Mouse (Mus musculus): ENCODE results near the gene Dck. TPM values are rescaled to one million over a fixed set of nuclear protein-coding genes. Genes with fewer than 3 reads are reported as not detected.

Dck gene
- total RNA-seq, 2 experiments from 2014 or later = 15.0 to 16.2 TPM

DNA sequence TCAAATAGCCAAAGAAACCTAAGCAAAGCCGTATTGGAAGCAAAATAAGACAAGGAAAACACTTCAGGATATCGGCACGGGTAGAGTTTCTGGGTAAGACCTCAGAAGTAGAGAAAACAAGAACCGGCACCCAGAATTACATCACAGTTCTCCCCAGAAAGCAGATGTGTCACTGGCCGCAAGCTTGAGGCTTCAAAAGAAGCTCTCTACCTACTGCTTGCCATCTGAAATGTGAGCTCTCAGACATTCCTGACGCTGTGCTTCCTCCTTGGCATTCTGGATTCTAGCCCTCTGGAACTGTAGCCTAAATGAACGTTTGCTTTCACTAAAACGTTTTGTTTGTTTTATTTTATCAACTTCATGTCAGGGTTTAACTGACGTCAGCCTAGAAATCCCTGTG, 25.9 kb downstream of the Dck start:
- no peak for DNase-seq (ENCODE audit: low spot score in 2 of 2)

GRCm38 (mm10) chr5:88791256-88792245, 26.8 kb downstream of the Dck start:
- peak; percentile 46 to 58 for DNase-seq (ENCODE audit: low spot score in 2 of 2)

DNA sequence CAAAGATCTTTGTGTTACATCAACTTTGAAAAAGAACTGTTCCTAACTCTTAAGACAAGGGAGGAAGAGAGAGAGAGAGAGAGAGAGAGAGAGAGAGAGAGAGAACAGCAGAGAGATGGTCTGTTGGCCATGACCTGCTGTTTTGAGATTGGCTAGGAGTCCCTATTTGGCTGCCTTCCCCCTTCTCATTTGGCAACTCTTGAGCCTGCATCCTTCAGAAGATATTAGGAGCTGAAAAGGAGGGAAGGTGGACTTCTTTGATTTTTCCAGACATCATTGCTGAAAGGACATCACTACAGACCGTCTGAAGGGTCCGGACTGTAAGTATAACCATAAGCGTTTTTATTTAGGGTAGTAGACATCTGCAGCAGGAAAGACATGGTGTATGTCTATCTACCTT, 28.9 kb downstream of the Dck start:
- no peak for DNase-seq (ENCODE audit: low spot score in 2 of 2)

GRCm38 (mm10) chr5:88795910-88796584, 31.3 kb downstream of the Dck start:
- DNase-seq (ENCODE audit: low spot score in 2 of 2) = no peak

- no peak for DNase-seq (ENCODE audit: low spot score in 2 of 2)
Measured at GRCm38 (mm10) chr5:88796588-88796987, 31.8 kb downstream of the Dck start.

DNA sequence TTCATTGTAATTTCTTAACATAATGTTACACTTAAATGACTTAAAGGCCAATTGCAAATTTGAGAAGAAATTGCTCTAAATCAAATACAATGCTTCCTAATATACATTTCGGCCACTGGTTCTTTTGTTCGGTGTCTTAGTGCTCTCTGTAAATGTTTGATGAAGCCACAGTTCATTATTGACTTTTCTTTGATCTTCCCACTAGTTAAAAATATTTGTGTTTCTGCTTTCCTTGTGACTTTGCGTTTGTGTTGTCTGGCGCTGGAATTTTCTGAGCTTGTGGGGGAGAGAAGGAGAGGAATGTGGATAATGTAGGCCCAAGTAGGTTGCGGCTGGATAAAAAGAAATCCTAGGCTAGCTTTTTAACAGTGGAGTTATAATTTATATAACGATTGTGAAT, 32.3 kb downstream of the Dck start:
- no peak for DNase-seq (ENCODE audit: low spot score in 2 of 2)

GRCm38 (mm10) chr5:88805616-88806015, 40.8 kb downstream of the Dck start:
- DNase-seq (ENCODE audit: low spot score in 2 of 2) = no peak

GRCm38 (mm10) chr5:88806278-88806677, 41.5 kb downstream of the Dck start:
- DNase-seq (ENCODE audit: low spot score in 2 of 2) = no peak

DNA sequence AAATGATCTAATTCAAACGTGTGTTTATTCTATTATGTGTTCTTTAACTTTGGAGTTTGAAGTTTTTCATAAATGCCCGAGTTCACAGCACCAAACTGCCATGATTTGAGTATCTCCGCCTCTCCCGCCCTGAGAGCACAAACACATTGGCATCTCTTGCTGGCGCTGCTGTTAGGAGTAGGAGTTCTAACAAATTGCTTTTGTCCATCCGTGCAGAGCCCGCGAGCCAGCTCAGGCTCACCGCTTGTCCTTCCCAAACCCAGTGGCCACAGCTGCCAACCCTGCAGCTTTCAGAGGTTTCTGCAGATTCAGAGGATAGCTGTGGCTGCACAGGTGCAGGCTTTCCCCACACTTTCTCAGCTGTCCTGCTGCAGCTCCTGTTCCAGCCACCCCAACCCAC, 42.5 kb downstream of the Dck start:
- peak; percentile 28 to 52 for DNase-seq (ENCODE audit: low spot score in 2 of 2)

- peak in 1 of 2 experiments; percentile 62 for DNase-seq (ENCODE audit: low spot score in 2 of 2)
Measured at GRCm38 (mm10) chr5:88813188-88813587, 48.4 kb downstream of the Dck start.

GRCm38 (mm10) chr5:88814552-88814951, 49.8 kb downstream of the Dck start:
- DNase-seq (ENCODE audit: low spot score in 2 of 2) = no peak

DNA sequence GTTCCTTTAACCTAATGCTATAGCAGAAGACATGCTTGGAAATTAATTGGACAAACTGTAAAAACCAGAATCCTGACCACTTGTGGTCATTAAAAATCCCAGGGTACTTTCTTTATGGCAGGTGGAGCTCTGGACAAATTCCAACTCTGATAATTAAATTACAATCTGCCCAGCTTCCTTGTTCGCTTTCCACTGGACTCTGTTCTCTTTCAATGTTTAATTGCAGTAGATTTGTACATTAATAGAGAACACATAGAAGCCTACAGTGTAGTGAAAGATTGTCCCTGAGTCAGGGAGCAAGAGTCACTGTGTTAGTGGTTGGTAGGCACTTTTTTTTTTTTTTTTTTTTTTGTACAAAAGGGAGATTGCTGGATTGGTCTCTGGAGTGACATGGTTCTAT, 56.7 kb downstream of the Dck start:
- no peak for DNase-seq (ENCODE audit: low spot score in 2 of 2)

GRCm38 (mm10) chr5:88824838-88825237, 60.0 kb downstream of the Dck start:
- no peak for DNase-seq (ENCODE audit: low spot score in 2 of 2)

GRCm38 (mm10) chr5:88829835-88830571, 65.2 kb downstream of the Dck start:
- DNase-seq (ENCODE audit: low spot score in 2 of 2) = peak in 1 of 2 experiments; percentile 75

DNA sequence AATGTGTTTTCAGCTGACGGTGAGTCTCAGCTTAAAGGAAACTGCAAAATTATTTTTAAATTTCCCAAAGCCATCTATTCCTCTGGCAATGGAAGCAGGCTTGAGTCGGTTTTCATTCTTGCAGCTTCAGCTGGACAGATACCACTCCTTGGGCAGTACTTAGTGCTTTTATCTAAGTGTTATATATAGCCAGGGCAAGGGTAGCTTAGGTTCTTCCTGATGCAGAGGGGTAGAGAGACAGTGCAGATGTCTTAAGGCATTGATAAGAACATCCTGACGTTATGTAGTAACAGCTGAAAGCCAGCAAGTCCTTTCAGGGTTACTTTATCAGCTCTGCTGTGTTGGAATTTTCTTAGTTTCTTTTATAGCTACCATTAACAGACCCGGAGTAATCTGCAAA, 66.1 kb downstream of the Dck start:
- no peak for DNase-seq (ENCODE audit: low spot score in 2 of 2)

DNA sequence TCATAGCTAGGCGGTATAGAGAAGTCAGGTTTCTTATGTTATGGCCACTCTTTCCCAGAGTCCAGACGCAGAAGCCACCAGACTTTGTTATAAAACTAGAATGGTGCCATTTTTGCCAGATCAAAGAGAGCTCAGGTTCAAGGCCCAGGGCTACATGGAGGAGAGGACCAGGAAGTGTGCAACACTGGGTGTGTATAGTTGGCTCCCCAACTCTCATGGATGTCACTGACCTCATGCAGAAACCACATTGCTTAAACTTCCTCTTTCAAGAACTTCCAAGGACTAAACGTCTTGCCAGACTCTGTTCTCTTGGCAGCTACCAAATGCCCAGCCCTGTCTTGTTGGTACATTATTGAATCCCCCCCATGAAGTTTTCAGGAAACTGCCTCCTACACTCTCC, 67.1 kb downstream of the Dck start:
- no peak for DNase-seq (ENCODE audit: low spot score in 2 of 2)

Other genes with a start within 250 kb of the Dck start
- under 1 TPM in 1 of 2 experiments, not detected in 1; 0.55 TPM for gene Jchain, start 237.1 kb upstream of the Dck start, total RNA-seq (2021)
- 10 to 100 TPM; 25.5 to 26.3 TPM for gene Utp3, start 210.5 kb upstream of the Dck start, total RNA-seq (2021)
- 100 to 1,000 TPM; 160 to 165 TPM for gene Rufy3, start 200.0 kb upstream of the Dck start, total RNA-seq (2021)
- gene Grsf1, start 88.8 kb upstream of the Dck start, total RNA-seq (2021) = 100 to 1,000 TPM in 1 of 2 experiments, 10 to 100 TPM in 1; 98.3 to 108 TPM
- 10 to 100 TPM; 30.8 to 32.8 TPM for gene Mob1b, start 44.1 kb upstream of the Dck start, total RNA-seq (2021)
- 100 to 1,000 TPM; 154 to 169 TPM for gene Slc4a4, start 121.8 kb downstream of the Dck start, total RNA-seq (2021)

Measured in layer of hippocampus, postnatal 14 days (tissue).